Mouse (Mus musculus): ENCODE results near the gene Ndnf.

DNA sequence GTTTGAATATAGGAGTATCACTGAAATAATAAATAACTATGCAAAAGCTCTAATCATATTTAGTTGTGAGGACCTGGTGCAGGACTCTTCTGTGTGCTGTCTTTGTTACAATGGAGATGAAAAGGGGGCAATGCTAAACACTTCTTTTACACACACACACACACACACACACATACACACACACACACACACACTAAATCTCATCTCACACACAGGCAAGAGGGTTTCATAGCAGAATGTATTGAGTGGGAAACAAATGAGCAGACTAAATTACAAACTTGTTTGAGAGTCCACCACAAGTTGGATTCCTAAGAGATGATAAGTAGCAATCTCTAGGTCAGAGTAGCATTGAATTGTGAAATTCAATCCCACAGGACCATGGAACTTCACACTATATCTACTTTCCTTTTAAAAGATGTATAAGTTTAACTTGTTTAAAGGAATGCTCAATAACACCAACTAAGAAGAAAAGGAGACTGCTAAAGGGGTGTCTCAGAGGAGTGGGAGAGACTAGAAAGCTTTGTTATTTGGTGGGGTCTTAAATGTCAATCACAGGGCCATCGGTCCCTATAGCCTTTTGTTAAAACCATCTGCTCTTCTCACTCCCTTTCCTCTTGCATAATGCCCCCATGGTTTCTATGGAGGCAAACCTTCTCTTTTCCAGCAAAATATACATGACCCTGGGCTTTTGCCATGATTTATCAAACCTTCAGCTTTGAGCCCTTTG lies 71.9 kb downstream of the Ndnf start:
- TF ChIP-seq MAZ (IDR thresholded peaks at IDR 0.05; ENCODE audit: low read depth, low read length) (no peak), RAD21 (IDR thresholded peaks at IDR 0.05; ENCODE audit: low read depth, low read length) (no peak), POLR2A (IDR thresholded peaks at IDR 0.05; ENCODE audit: control insufficient read depth in 1 of 2, insufficient read depth in 1 of 2, low read depth in 1 of 2, low read length in 2 of 2, poor library complexity in 1 of 2) (no peak), CTCF (IDR thresholded peaks at IDR 0.05 in 2 of 3, conservative IDR thresholded peaks at IDR 0.05 in 1 of 3; ENCODE audit: control insufficient read depth in 1 of 3, insufficient read depth in 1 of 3, low read depth in 2 of 3, low read length in 3 of 3, poor library complexity in 1 of 3, severe bottlenecking in 1 of 3) (no peak), JUND (IDR thresholded peaks at IDR 0.05; ENCODE audit: low read depth, low read length) (no peak), MAX (IDR thresholded peaks at IDR 0.05; ENCODE audit: low read length) (no peak), USF1 (IDR thresholded peaks at IDR 0.05; ENCODE audit: low read depth, low read length) (no peak), EP300 (IDR thresholded peaks at IDR 0.05; ENCODE audit: low read depth in 1 of 2, low read length in 2 of 2) (no peak), CHD2 (IDR thresholded peaks at IDR 0.05; ENCODE audit: low read length) (no peak), MXI1 (IDR thresholded peaks at IDR 0.05; ENCODE audit: low read depth, low read length) (no peak), USF2 (IDR thresholded peaks at IDR 0.05; ENCODE audit: borderline replicate concordance in 1 of 2, insufficient read depth in 1 of 2, low read depth in 1 of 2, low read length in 2 of 2) (no peak), BHLHE40 (IDR thresholded peaks at IDR 0.05; ENCODE audit: borderline replicate concordance, low read depth, low read length) (no peak)
